Mouse (Mus musculus) left cerebral cortex, adult 9 months (tissue): ENCODE measurements at regions not wholly inside any gene's neighbourhood (a gene's known extent, or its start where the extent isn't known, plus 50 kb on each side); places are given as distances from the start of the nearest gene placed in this dataset.
A peak's percentile ranks its signal among the peaks of the same experiment; 100 is the strongest.

Experiments
- DNase-seq, 2 experiments: peaks; one replicate each; pipeline ENCODE4 v3.0.0; 2022; ENCODE audit warnings: low spot score in 2 of 2

- no peak for DNase-seq
These were observed 2784.9 kb upstream of the Gm12353 start for GRCm38 (mm10) chr4:16820371-16820770.

- no peak for DNase-seq
These were observed 2773.7 kb upstream of the Gm12353 start for GRCm38 (mm10) chr4:16831598-16831997.

DNA sequence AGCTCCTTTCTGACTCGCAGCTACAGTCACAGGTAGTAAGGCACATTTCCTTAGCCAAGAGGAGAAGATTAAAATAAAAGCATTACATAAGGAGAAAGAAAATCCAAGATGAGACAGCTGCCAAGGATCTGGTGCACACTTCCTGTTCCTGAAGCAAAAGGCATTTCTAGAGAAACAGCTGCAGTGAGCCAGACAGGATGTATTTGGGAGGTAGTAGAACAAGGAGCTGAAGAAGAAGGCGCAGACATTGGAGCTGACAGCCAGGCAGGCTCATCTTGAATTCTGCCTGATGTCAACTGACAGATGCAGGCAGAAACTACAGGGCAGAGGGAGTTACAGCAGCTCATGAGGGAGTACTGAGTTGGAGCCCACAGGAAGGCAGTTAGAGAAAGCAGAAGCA is 2757.2 kb upstream of the Gm12353 start:
- peak; percentile 44 to 74 for DNase-seq

DNA sequence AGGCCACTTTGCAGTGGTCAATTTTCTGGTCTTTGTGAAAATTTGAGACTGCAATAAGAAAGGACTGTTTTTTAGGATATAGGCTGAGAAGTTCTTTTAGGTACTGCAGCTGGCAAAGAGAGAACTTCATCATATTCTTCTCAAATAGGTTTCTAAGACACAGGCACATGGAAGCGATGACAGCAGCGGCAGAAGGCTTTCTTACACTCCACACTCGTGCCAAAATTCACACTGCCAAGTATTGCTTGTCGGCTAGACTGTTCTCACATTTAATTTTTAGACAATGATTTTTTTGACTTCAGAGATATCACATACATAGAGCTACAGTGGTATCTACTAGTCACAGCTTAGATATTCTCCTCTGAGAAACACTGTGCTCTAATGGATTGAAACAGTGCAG is 2752.6 kb upstream of the Gm12353 start:
- peak; percentile 46 to 64 for DNase-seq
